Mouse (Mus musculus) regulatory T cell (primary cell): ENCODE measurements around the gene Car1.
"Not testable (repeated sequence)": the region's sequence is repeated elsewhere in the genome, so short reads cannot be mapped to it uniquely, and the experiment has no call there.

Experiments
- in situ Hi-C: fragments of 300-600 bp; cut with MboI, MseI; formaldehyde crosslinking; loops from one replicate; pipeline ENCODE4 v1.15.1; 2025; ENCODE audit warnings: high pct_unique_total_duplicates

The Car1 gene

GRCm38 (mm10) chr3:14808211-14808610 is at the start of gene Car1:
Gene Car1, minus strand, starts transcription at chr3:14808368.
- in situ Hi-C loops: loop anchor here (5.0 kb wide), 1 partner anchor 34 kb away; no protein-coding TSS in a partner anchor

GRCm38 (mm10) chr3:14857874-14858273 is 49.7 kb upstream of the Car1 start:
- in situ Hi-C loops: no loop called here

GRCm38 (mm10) chr3:14854446-14854845 is 46.3 kb upstream of the Car1 start:
- in situ Hi-C loops: no loop called here

GRCm38 (mm10) chr3:14853966-14854365 is 45.8 kb upstream of the Car1 start:
- in situ Hi-C loops: no loop called here

GRCm38 (mm10) chr3:14848587-14849254 is 40.6 kb upstream of the Car1 start:
- in situ Hi-C loops: no loop called here

- in situ Hi-C loops: loop anchor here (5.0 kb wide), 1 partner anchor 32 kb away; the partner anchor contains the start of gene Car1
Measured at GRCm38 (mm10) chr3:14839466-14840118, 31.4 kb upstream of the Car1 start.

- in situ Hi-C loops: no loop called here
Measured at GRCm38 (mm10) chr3:14838936-14839335, 30.8 kb upstream of the Car1 start.

- in situ Hi-C loops: no loop called here
Measured at GRCm38 (mm10) chr3:14832766-14833165, 24.6 kb upstream of the Car1 start.

- in situ Hi-C loops: no loop called here
Measured at GRCm38 (mm10) chr3:14831219-14831835, 23.2 kb upstream of the Car1 start.

GRCm38 (mm10) chr3:14828896-14829295 is 20.7 kb upstream of the Car1 start:
- in situ Hi-C loops: no loop called here

GRCm38 (mm10) chr3:14819844-14820504 is 11.8 kb upstream of the Car1 start:
- in situ Hi-C loops: no loop called here

GRCm38 (mm10) chr3:14815396-14815795 is 7.2 kb upstream of the Car1 start:
- in situ Hi-C loops: not testable (repeated sequence)

GRCm38 (mm10) chr3:14806702-14807101 is 1.5 kb downstream of the Car1 start:
- in situ Hi-C loops: loop anchor here (5.0 kb wide), 1 partner anchor 36 kb away; no protein-coding TSS in a partner anchor

- in situ Hi-C loops: loop anchor here (5.0 kb wide), 1 partner anchor 36 kb away; no protein-coding TSS in a partner anchor
Measured at GRCm38 (mm10) chr3:14805962-14806361, 2.2 kb downstream of the Car1 start.

- in situ Hi-C loops: loop anchor here (5.0 kb wide), 1 partner anchor 37 kb away; no protein-coding TSS in a partner anchor
Measured at GRCm38 (mm10) chr3:14804906-14805305, 3.3 kb downstream of the Car1 start.

- in situ Hi-C loops: no loop called here
Measured at GRCm38 (mm10) chr3:14797069-14797468, 11.1 kb downstream of the Car1 start.

GRCm38 (mm10) chr3:14795292-14796020 is 12.7 kb downstream of the Car1 start:
- in situ Hi-C loops: no loop called here

GRCm38 (mm10) chr3:14792032-14792431 is 16.1 kb downstream of the Car1 start:
- in situ Hi-C loops: no loop called here

- in situ Hi-C loops: no loop called here
Measured at GRCm38 (mm10) chr3:14787607-14788006, 20.6 kb downstream of the Car1 start.

GRCm38 (mm10) chr3:14787136-14787535 is 21.0 kb downstream of the Car1 start:
- in situ Hi-C loops: no loop called here

- in situ Hi-C loops: no loop called here
Measured at GRCm38 (mm10) chr3:14786551-14787079, 21.6 kb downstream of the Car1 start.
